Mouse (Mus musculus) layer of hippocampus, postnatal 14 days (tissue): ENCODE data around the gene Zfp106. TPM values are rescaled to one million over a fixed set of nuclear protein-coding genes. Genes with fewer than 3 reads are reported as not detected.
"Not testable (repeated sequence)": the region's sequence is repeated elsewhere in the genome, so short reads cannot be mapped to it uniquely, and the experiment has no call there.

Experiments used
- DNase-seq, 2 experiments: peaks; one replicate each; pipeline ENCODE4 v3.0.0; 2021 to 2022; ENCODE audit warnings: low spot score in 2 of 2, mixed read lengths in 1 of 2
- long read RNA-seq, 2 experiments: library from polyadenylated mRNA; stranded (forward); transcript quantifications; one replicate each; pipeline ENCODE4 v2.0.0; 2021
- total RNA-seq, 2 experiments: library from RNA; stranded (reverse); gene quantifications; 2 replicates each; pipeline ENCODE4 v1.2.3; 2021

Zfp106 gene
- total RNA-seq: 100 to 1,000 TPM; 104 to 113 TPM
- long read RNA-seq, experiment 1, full-length matches to known transcripts: 1 of 28 reads
- long read RNA-seq, experiment 1, partial matches to known transcripts: 7 of 28 reads
- long read RNA-seq, experiment 1, other reads (novel, unspliced or antisense): 20 of 28 reads
- long read RNA-seq, experiment 2, partial matches to known transcripts: 3 of 54 reads
- long read RNA-seq, experiment 2, other reads (novel, unspliced or antisense): 51 of 54 reads

DNA sequence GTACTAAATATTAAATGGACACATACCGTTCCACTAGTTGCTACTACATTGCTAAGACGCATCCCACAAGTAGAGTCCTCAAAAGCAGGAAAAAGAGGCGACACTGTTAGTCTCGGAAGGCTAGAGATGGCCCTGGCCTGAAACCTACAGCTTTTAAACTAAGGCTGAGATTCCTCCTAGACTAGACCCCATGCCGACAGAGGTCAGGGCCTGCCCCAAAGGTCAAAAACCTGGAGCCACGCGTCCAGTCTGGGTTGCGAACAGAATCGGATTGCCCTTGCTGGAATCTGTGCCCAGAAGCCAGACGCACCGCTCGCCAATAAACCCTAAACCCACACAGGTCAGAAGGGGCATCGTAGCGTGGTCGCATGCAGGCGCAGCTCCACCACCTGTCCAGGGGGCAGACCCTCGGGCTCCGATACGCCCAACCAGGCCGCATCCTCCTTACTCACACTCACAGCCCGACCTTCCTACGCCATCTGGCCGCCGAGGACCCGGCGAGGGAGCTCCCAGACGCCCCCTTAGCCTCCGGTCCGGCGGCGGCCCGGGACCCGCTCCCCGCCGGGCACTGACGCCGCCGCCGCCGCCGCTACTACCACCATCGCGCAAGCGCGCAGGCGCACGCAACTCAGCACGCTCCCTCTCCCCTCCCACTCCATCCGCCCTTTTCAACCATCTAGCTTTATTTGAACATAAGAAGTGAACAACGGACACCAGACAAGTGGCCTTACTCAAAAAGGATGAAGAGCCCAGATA is at the start of gene Zfp106:
Gene Zfp106, minus strand, starts transcription at position 609 of the 756 bp plus-strand sequence.
- peak; percentile 82 to 92 for DNase-seq

DNA sequence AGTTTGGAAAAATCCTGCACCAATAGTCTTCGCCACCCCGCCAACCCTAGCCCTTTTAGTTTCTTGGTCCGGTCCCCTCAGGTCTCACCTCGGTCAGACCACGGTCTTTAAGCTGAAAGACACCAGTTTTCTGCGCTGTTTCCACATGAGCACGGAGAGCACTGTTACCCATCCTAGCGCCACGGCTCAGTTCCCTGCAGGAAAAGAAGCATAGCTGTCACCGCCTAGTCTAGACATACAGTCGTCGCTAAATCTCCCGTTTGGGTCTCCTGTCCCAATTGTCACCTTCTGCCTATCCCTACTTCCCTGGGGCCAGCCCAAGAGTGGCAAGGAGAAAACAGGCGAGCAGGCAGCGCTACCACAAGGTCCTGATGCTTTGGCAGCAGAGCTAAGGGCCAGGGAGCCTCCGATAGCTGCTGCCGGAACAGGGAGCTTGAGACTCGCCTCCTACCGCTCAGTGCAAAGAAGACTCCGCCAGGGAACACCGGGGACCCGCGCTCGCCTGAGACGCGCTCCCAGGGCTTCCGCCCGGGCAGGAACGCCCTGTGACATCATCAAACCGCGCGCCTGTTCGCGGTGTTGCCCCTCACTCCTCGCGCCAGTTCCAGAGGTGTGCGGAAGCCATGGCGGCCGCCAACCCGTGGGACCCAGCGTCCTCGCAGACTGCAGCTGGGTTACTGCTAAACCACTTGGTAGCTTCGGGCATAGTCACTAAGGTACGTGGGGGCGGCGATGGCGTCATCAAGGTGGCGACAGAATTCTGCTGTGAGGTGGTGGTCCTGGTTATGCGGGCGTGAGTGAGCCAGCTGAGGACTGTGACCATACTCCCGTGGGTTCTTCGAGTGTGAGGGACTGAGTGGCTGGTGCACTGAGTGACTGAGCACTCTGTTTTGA is 45.4 kb upstream of the Zfp106 start, which contains the start of the genes Haus2 and Lrrc57:
Gene Haus2, plus strand, starts transcription at position 554 of the 894 bp plus-strand sequence.
Gene Lrrc57, minus strand, starts transcription at position 691 of the 894 bp plus-strand sequence.
- DNase-seq: peak; percentile 92 to 93

DNA sequence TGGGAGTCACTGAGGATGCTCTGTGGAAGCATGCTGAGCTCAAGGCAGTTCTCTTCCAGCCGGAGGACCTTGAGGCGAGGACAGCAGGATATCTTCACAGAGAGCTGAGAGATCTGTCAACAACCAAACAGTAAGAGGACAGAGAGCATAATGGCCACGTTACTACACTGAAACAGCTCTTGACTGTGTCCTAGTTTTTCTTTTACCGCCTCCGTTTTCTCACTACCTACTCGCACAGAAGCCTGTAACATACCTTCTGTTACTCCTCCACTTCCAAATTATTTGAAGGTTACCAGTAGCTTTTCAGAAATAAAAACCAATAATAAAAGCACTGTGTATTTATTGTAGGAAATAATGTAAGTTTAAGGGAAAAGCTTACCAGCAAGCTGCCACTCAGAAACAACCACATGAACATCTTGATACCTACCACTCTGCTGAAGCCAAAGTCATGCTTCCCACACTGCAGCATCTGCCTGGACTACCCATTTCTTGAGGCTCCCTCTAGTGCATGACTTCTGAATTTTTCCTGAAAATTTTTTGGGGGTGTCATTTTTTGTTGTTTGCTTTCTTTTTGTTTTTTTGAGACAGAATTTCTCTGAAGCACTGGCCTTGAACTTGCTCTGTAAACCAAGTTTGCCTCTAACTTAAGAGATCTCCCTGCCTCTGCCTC is 42.5 kb upstream of the Zfp106 start:
- peak in 1 of 2 experiments; percentile 31 for DNase-seq

DNA sequence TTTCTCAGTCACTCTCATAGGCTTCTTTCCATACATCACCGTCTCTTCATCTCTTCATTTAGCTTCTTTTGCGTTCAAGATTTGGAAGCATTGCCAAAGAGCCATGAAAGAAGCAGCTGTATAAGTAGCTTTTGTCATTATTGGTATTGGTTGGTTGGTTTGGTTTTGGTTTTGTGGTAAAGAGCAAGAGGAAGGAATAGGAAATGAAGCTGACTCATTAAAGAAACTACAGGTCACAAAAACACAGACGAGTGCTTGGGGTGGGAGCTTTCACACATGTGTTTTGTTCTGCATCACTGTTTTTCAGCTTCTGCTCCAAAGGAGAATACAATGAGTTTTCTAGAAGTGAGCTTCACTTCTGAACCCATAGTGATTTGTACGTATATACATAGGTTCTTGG is 35.9 kb upstream of the Zfp106 start:
- no peak for DNase-seq

DNA sequence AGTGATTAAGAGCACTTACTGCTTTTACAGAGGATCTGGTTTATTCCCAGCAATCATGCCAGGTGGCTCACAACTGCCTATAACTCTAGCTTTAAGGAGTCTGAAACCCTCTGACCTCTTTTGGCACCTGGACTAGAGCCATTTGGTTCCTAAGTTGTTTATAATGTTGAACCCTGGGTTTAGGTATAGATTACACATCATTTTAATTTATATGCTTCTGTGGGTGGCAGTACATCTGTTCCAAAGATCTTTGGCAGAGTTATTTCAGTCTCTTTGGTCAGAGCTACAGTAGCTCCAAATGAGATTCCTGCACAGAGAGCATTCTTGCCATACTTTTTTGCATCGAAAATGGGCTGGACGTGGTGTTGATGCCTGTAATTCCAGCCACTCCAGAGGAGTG is 34.1 kb upstream of the Zfp106 start:
- no peak for DNase-seq

DNA sequence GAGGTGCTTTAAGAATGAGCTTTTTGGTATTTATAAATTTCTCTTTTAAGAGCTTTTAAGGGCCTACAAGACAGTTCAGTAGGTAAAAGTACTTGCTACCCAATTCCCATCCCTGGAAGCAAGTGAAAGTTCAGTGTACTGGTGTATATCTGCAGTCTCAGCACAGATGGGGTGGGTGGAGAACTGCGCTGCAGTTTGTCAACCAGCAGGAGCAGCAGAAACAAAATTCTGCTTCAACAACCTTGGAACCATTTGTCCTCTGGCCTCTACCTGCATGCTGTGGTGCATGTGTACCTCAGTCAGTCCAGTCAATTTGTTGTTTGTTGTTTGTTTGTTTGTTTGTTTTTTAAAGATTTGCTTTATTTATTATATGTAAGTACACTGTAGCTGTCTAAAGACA is 28.6 kb upstream of the Zfp106 start:
- DNase-seq: no peak

DNA sequence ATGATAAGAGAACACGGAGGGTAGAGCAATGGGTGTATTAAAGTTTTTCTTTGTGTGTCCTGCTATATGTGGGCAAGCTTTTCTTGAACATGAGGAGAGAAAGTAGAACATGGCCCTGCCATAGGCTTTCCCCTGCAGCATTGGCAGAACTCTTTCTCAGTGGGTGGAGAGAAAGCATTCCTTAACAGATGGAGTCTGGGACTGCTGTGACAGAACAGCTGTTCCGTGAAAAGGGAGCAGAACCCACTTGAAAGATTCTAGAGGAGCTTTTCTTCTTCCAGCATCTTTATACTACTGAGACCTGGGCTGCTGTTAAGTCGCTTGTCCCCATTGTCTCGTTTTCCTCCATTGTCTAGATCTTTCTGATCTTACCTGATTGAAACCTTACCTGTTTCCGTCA is 26.1 kb upstream of the Zfp106 start:
- DNase-seq: peak in 1 of 2 experiments; percentile 40

DNA sequence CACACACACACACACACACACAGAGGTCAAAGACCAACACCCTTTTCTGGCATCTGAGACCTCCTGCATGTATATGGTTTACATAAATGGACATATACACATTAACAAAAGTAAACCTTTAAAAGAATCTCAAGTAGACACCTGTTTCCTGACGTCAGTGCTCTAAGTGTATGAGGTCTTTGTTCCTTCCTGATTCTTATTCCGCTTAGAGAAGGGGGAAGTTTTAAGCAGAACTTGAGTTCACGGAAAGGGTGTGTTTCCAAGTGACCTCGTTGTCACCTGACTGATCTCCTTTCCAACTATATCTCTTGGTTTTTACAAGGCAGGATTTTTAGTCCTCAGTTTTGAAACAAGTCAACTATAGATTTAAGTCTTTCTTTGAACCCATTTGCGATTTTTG is 14.6 kb upstream of the Zfp106 start:
- no peak for DNase-seq

DNA sequence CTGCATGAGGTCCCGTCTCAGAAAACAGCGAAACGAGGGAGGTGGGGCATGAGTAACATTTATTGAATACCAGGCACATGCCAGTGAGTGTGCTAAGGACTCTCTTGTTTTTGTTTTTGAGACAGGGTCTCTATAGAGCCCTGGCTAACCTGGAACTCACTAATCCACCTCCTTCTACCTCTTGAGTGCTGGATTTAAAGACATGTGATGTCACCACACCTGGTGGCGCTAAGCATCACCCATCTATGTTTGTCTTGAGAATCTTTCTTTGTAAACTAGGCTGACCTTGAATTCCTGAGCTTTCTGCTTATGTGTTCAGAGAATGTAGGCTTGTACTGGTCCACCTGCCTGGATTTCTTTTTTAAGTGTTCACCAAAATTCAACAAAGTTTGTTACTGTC is 14.2 kb upstream of the Zfp106 start:
- DNase-seq: no peak

DNA sequence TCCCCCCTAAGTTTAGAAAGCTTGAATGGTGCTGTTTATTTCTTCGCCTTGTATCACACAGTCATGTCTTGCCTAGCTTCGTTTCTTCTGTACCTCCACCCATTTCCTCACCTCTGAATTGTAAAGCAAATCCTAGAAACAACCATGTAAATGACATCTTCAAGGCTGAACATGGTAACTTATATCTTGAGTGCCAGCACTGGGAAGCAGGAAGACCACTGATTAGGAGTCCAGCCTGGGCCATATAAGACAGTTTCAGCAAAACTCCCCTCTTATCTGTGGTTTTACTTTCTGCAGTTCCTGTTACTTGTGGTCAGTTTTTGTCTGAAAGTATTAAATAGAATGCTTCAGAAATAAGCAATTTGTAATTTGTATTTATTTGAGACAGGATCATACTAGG is 12.3 kb upstream of the Zfp106 start:
- DNase-seq: no peak

DNA sequence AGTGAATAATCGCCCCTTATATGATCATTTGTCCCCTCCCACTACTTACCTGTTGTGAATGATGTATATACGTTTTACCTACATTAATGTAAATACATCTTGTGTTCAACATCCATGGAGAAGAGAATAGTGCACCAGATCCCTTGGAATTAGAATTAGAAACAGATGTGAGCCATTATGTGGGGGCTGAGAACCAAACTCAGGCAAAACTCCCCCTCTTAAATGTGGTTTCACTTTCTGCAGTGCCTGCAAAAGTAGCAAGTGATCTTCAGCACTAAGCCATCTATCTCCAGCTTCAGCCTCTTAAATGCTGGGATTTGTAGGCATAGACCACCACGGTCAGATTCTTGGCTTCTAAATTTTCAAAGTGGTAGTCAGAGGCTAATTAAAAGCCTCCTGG is 11.5 kb upstream of the Zfp106 start:
- DNase-seq: no peak

DNA sequence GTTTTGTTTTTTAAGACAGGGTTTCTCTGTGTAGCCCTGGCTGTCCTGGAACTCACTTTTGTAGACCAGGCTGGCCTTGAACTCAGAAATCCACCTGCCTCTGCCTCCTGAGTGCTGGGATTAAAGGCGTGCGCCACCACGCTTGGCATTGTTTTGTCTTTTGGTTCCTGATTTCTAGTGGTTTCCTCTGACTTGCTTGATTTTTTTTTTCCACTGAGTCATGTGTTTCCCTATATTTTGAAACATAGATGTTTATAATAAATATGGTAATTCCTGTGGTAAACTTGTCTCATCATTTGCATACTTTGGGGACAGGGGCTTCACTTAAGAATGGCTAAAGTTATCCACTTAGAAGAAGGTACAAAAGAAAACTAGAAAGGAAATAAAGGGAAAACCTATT is 8.5 kb upstream of the Zfp106 start:
- not testable (repeated sequence) for DNase-seq

DNA sequence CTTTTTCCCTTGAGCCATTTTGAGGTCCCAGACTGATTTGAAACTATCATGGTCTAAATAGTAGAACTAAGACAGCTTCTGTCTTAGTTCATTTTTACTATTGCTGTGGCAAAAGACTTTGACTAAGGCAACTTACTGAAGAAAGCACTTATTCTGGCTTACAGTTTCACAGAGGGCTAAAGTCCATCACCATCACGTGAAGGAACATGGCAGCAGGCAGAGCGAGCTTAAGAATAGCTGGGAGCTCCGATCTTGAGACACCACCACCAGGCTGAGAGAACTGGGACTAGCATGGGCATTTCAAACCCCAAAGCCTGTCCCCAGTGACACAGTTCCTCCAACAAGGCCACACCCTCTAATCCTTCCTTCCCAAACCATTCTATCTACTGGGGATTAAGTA is 7.4 kb upstream of the Zfp106 start:
- DNase-seq: no peak

DNA sequence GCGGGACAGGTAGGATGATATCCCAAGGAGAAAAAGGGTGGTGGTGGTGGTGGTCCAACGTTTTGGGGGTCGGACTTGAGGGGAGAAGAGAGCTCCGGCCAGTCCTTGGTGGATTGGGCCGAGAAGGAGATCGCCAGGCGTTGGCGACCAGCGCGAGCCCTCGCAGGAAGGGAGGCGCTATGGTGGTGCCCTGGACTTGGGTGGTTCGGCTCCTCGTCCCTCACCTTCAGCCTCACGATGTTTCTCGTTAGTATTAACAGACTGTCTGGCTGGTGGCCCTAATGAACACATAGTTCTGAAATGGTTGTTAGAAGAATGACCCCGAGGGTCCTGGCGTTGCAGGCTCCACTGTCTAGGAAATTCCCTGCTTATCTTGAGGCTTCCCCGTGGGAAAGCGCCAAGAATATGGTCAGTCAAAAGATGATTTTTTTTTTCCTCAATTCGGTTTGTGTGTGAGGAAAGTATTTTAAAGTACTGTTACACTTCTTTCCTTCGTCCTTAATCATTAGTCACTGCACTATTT is 4.2 kb upstream of the Zfp106 start:
- DNase-seq: no peak

DNA sequence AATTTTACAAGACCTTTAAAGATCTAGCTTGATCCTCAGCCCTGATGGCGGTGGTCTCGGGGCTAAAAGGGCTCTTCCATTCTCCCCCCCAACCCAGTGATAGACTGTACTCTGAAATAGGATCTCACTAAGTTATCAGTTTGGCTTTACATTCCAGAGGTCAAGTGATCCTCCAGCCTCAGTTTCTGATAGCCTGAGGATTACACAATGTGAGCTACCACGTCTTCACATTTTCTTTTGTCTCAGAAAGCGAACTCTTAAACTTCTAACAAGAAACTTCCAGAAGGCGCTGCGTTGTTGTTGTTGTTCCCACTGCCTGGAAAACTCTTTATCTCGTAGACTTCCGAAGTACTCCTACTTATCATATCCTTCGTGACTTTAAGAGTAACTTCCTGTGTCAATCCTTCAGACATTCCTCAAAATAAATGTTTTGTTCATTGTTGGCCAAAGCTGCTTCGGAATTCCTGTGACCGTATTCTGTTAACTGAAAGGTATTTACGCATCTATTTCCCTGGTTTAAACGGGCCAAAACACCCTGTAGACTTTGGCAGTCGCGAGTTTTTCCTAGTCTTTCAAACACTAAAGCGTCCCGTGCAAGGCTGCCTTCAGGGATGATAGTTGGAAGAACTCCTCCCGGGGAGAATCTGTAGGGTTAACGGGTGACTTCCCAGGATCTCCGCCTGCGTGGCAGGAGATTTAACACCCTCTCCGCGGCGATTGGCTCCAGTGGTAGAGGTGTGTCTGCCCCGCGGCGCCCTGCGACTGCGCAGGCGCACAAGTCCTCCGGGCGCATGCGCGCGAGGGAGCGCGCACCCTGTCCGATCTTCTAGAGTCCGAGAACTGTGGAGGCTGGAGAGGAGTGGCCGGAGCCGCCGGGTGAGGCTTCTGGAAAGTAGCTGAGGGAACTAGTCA is 3.5 kb upstream of the Zfp106 start, which contains the start of gene Snap23:
Gene Snap23, plus strand, starts transcription at position 786 of the 912 bp plus-strand sequence.
- DNase-seq: peak; percentile 91 to 96

DNA sequence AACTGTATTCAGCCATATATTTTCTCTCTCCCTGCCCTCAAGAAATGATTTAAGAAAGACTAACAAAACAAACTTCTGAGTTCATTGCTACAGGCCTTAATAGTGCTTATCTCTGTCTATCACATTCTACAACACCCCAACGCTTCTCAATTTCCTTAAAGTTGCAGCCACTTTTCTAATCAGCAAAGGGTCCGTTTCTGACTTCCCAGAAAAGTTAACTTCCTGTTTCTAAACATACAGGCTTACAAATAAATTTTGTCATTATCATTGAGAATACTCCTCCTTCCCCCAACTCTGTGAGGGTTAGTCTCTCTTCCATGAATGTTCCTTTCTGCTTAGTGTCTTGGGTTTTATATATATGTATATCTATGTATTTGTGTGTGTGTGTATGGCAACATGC is 1.7 kb upstream of the Zfp106 start:
- no peak for DNase-seq

DNA sequence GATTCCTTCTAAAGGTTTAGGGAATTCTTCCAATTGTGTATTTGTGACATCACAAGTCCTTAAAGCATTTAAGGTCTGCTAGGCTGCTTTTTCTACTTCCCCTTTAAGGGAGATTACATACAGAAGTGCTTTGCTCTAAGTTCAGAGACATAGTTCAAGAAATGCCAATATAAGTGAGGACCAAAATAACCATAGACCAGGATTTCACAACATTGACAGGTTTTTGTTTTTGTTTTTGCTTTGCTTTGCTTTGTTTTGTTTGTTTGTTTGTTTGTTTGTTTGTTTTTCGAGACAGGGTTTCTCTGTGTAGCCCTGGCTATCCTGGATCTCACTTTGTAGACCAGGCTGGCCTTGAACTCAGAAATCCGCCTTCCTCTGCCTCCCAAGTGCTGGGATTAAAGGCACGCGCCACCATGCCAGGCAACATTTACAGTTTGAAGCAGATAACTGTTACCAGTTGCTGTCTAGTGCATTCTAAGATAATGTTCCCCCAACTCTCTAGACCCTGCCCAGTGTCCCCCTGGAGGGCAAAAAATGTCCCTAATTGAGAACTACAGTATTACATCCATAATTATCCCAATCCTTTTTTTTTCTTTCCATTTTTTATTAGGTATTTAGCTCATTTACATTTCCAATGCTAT is 1.0 kb upstream of the Zfp106 start:
- not testable (repeated sequence) for DNase-seq

DNA sequence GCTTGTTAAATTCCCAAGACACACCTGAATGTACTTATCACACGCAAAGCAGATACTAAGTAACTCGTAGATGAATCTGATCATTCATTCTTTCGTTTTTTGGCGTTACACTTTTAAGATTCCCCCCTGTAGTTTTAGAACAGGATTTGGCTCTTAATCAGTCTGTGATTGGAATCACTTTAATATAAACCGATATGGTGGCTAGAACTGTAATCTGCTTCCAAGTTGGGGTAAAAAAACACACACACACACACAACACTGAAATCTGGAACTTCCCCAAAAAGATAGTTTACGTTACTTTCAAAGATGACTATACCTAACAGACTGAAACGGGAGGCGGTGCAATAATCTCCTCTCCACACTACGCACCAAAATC is 796 bp downstream of the Zfp106 start:
- no peak for DNase-seq

DNA sequence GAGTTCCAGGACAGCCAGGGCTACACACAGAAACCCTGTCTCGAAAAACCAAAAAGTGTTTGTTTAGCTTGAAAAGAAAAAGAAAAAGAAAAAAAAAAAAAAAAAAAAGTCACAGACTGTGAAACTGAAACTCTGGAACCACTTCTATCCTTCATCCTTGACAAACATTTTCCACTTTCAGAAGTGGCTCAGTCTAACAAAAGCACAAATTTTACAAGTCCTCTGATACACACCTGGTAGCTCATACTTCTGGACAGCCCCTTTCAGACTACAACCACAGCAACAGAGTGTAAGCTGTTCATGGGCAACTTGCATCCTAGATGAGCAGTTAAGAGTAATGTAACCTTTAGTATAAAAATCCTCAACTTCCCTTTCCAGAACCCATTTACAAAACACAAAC is 2.1 kb downstream of the Zfp106 start:
- no peak for DNase-seq
